Mouse (Mus musculus) liver, adult 2 months (tissue): Measurements from ENCODE around the gene 1700109H08Rik.

ENCODE experiments used
- CTCF ChIP-seq: fragments of 200-500 bp; IDR thresholded peaks from 2 replicates; pipeline ENCODE4 v1.5.1; 2011; ENCODE audit warnings: low read depth, low read length, control low read depth
- POLR2A ChIP-seq: fragments of 200-500 bp; IDR thresholded peaks from 2 replicates; pipeline ENCODE4 v1.6.1; 2011; ENCODE audit warnings: low read length, control low read depth; ENCODE audit not compliant: insufficient read depth; ENCODE audit errors: extremely low read depth

DNA sequence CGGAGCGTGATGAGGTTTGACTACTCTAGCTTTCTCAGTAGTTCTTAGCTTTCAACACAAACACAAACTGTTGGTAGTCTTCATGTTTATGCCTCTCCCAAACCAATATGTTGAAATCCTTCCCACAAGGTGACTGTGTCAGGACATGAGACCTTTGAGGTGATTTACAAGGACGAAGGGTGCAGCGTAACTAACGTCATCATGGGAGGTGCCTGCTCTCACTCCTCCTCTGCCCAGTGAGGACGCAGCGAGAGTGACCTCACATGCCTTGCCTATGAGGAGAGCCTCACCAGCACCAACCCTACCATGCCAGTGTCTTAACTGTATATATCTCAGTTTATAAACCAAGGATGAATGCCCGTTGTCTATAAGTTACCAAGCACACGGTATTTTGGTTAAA, 35.7 kb downstream of the 1700109H08Rik start:
- TF ChIP-seq CTCF (no peak), POLR2A (no peak)
